Mouse (Mus musculus): ENCODE measurements around the gene Adgrf2.

Adgrf2 gene

DNA sequence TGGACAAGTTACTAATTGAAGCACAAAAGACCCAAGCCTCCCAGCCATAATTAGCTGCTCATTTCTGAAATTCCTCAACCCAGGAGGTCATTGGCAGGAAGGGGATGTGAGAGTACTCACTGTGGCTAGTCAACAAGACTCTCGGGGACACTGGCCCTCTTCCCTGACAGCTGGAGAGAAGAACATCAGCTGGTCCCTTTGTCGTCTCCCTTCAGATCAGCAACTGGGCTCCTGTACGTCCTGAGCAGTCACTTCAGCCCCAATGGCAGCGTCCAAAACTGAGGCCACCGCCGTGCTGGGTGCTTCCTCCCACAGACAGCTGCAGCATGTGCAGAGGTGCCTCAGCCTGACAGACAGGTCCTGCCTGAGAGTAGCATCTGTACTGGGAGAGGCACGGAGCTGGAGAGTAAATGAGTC is at the start of gene Adgrf2:
Gene Adgrf2, minus strand, starts transcription at position 379 of the 417 bp plus-strand sequence.
- no peak for DNase-seq (ENCODE audit: low spot score in 2 of 2)

DNA sequence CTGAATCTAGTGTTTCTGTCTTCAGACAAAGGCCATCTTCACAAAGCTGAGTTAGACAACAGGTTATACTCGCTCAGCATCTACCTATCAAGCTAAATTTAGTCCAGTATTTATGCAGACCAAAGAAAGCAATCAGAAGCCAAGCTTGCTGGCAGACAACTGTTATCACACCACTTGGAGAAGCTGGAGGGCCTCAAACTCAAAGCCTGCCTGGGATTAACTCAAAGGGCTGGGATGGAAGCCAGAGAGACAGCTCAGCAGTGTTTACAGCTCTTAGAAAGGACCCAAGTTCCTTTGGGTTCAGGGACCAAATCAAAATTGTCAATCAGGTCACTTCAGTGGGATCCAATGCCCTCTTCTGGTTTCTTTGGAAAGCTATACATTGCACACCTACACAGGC is 48.8 kb upstream of the Adgrf2 start:
- DNase-seq (ENCODE audit: low spot score in 2 of 2) = no peak

DNA sequence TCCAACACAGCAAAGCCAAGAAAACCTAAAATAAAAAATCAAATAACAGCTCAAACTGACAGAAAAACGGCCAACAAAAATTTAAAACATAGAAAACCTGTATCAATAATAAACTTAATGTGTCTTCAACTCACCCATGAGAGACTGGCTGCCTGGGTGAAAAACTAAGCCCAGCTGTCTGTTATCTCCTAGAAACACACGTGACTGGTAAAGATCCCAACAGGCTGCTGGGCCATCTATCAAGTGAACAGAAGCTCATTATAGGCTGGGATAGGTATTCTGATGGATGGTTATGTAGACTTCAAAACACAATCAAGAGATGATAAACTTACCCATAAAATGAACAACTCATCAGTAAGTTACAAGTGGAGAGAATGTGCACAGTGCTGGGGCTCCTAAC is 47.7 kb upstream of the Adgrf2 start:
- no peak for DNase-seq (ENCODE audit: low spot score in 2 of 2)

DNA sequence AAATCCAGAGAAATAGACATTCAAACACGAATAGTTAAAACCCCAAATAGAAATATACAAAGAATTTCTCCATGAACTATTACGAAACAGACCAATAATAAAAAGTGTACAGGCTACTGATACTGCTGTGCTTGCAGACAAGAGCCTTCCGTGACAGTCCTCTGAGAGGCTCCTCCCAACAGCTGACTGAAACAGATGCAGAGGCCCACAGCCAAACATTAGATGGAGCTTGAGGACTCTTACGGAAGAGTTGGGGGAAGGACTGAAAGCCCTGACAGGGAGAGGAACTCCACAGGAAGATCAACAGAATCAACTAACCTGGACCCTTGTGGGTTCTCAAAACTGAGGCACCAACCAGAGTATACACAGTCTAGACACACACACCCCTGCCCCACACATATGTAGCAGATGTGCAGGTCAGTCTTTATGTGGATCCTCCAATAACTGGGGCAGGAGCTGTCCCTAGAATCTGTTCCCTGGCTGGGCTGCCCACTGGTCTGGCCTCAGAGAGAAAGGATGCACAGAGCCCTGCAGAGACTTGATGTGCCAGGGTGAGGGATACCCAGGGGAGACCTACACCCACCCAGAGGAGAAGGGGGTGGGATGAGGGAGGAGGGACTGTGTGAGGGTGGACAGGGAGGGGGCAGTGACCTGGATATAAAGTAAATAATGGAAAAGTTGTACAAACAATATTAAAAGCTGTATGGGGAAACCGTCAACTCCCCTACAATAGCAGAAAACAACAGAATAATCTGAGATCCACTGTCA is 46.9 kb upstream of the Adgrf2 start:
- no peak for DNase-seq (ENCODE audit: low spot score in 2 of 2)

DNA sequence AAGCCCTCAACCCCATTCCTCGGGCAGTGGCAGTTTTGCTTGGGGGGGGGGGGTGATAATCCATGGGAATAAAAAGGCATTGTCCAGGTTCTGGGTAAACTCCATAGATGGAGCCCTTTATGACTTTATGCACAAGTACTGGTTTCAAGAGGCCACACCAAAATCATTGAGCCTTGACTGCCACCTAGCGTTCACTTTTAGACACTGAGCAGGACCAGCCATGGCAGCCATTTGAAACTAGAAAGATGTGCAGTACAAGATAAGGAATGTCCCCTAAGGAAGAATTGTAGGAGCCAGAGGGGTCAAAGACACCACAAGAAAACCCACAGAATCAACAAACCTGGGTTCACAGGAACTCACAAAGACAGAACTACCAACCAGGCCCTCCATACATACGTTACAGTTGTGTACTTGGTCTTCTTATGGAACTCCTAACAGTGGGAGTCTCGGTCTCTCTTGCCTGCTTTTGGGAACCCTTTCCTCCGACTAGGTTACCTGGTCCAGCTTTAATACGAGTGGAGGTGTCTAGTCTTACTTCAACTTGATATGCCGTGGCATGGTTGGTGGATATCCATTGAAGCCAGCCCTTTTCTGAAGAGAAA is 40.3 kb upstream of the Adgrf2 start:
- DNase-seq (ENCODE audit: low spot score in 2 of 2) = peak; percentile 75 to 80

DNA sequence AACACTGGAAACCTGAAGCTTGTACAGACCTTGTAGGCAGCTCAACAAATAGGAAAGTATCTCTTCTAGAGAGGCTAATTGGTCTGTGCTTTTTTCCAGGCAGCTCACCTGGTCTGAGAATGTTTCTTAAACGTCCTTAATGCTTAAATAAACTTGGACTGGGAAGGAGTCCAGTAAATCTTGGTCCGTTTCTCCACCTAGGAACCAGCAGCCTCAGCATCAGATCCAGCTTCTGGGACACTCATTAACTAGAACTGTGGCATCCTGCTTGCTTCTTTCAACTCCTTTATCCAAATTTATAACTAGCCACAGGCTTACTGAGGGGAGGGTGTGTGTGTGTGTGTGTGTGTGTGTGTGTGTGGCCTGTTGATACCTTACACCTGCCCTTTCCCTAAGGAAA is 11.8 kb upstream of the Adgrf2 start:
- no peak for DNase-seq (ENCODE audit: low spot score in 2 of 2)

DNA sequence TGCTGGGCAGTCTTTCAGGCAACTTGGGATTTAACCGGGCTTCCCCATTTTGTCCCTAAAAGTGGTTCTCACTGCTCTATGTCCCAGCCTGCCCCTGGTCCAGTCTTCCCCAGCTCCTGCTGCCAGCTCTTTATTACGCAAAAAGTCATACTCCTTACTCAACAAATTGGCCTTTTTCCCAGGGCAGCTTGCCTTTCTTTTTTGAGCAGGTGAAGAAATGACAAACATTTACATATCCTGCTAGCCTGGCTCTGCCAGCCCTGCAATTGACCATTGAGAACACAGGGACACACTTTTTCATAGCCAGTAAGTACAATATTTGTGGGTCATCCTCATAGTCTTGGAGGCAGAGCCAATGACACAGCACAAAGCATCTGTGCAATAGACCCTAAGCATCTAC is 10.2 kb upstream of the Adgrf2 start:
- no peak for DNase-seq (ENCODE audit: low spot score in 2 of 2)

DNA sequence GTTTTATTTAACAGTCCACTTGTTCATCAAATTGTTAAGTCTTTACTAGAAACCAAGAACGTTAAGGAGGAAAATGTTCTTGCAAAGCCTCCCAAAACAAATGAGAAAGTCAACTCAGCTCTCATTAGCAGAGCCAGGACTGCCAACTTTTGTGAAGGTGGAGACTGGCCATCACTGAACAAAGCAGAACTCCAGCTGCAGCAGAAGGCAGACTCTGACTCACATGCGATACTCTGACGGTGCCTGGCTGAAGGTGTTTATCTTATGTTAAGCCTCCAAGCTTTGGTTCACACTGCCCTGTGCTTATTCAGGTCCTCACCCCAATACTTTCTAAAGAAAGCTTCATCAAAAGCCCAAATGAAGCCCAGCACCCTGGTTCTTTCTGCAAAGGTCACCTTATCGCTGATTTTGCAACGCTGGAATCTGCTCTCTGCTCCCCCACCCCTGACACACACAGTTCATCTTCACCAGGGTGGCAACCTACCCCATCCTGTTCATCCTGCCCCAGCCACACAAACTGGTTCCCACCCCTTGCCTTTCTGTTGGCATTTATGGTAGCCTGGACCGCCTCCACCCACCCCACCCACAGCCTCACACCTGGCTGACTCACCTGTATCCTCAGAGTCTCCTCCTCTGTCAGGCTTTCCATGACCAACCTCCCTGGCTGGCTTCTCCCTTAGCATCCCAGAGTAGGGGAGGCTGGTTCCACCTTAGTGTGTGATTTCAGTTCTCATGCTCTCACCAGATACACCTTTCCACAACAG is 3.9 kb upstream of the Adgrf2 start:
- no peak for DNase-seq (ENCODE audit: low spot score in 2 of 2)

DNA sequence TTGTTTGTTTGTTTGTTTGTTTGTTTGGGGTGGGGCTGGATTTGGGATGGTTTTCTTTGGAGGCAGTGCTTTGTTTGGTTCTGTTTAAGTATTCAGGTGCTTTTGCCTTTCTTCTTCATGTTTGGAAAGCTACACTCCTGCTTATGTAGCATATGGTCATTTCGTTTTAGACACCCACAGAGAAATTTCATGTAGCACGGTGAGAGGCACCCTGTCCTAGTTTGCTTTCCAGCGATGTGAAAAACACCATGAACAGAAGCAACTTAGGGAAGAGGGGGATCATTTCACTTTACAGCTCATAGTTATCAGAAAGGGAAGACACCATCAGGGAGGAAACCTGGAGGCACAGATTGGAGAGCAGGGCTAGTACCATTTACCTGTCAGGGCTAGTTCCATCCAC is 844 bp upstream of the Adgrf2 start:
- DNase-seq (ENCODE audit: low spot score in 2 of 2) = no peak

DNA sequence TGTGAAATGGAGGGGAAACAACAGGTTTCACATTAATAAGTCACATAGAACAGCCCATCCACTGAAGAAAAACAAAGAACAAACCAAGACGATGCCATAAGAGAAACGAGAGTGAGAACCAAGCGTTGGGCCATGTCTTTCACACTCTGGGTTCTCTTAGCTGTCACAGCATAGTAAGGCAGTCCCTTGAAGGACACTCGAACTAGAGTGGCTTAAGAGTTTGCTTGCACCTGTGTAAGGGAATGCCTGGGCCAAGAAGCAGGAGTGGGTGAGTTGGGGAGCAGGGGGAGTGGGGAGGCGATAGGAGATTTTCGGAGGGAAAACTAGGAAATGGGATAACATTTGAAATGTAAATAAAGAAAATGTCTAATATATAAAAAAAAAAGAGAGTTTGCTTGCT is 3.2 kb downstream of the Adgrf2 start:
- no peak for DNase-seq (ENCODE audit: low spot score in 2 of 2)

DNA sequence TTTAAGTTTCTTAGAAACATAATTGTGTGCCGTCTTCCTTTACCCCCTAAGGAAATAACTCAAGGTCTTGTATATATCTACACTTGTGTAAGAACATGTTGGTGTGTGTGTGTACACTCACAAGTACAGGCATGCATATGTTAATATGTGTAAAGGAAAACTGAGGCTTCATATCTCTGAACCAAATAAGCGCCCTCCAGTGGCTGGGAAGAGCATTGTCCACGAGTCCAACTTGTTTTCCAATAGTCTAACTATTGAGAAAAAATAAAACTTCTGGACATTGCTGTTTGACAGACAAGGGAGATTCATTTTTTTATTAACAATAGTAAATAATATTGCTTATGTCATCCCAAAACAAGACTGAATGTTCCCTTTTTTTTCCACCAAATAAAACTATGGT is 24.8 kb downstream of the Adgrf2 start:
- DNase-seq (ENCODE audit: low spot score in 2 of 2) = no peak

DNA sequence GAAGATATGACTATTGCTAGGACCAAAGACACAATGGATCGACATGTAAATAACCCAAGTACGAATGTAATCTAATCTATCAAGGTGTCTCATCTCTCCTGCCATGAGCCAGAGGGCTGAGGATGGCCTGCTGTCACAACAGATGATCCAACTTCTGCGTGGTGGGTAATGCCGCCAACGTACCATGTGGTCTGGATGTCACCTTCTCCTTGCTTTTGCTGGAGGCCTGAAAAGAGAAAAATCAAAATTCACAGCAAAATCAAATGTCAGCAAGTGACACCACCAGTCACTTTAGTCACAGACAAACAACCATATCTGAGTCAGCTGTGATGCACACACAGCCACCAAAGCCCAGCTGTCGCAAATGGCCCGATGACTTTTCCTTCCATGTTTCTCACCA is 27.0 kb downstream of the Adgrf2 start:
- peak in 1 of 2 experiments; percentile 30 for DNase-seq (ENCODE audit: low spot score in 2 of 2)

DNA sequence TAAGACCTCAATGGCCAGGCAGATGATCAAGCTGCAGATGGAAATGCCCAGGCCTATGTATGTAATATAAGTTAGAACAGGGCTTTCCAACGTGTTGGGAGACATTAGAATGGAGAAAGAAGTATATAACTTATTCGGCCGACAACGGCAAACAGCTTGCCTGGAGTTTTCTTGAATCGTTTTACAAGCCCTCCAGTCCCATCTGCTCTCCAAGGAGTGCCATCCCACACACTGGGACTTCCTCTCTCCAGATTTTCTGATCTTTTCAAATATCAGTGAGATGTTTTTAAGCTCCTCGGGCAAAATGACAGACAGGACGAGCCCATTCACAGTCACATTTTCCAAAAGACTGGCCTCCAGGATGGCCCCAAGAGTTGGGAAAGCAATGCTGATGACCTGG is 31.3 kb downstream of the Adgrf2 start:
- peak; percentile 62 to 73 for DNase-seq (ENCODE audit: low spot score in 2 of 2)

DNA sequence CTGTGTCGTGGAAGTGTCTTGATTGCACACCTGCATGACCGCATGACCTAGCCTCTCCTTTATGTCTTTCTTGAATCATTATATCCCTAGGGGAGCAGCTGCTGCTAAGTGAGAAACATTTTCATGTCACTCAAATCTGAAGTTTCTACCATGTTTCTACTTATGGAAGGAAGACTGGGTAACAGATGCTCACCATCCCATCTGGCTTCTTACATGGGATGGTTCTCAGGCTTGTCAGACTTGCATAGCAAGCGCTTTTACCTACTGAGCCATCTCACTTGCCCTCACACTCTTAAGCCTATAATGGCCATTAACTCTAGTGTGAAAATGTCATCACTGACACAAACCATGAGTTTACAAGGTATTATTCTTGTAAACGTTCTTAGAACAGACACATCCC is 36.4 kb downstream of the Adgrf2 start:
- no peak for DNase-seq (ENCODE audit: low spot score in 2 of 2)

DNA sequence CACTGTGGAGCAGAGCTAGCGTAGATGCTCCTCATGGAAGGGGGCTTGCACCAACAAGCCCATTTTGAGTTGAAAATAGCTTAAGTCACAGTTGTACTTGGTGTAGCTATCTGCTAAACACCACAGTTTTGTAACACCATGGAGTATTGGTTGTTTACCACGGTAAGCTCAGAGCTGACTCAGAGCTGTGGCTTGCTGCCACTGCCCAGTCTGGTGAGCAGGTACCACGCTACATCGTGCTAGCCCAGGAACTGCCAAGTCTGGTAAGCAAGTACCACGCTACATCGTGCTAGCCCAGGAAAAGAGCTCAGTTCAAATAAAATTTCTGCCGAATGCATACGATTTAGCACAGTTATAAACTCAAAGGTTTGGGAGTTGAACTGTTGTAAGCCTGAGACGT is 39.8 kb downstream of the Adgrf2 start:
- DNase-seq (ENCODE audit: low spot score in 2 of 2) = no peak

DNA sequence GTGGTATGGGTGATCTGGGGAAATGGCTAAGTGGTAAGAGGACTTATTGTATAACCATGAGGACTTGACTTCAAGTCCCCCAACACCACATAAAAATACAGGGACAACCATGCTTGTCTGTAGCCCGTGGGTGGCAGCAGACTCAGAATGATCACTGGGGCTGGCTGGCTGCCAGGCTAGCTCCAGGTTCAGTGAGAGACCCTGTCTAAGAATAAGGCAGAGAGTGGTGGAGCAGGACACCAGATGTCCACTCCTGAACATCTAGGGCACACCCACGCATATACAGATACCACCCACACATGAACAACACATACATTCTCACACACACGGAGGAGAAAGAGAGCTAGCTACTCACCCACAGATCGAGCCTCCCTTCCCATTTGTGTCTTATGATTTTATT is 47.2 kb downstream of the Adgrf2 start:
- DNase-seq (ENCODE audit: low spot score in 2 of 2) = peak; percentile 37 to 51

DNA sequence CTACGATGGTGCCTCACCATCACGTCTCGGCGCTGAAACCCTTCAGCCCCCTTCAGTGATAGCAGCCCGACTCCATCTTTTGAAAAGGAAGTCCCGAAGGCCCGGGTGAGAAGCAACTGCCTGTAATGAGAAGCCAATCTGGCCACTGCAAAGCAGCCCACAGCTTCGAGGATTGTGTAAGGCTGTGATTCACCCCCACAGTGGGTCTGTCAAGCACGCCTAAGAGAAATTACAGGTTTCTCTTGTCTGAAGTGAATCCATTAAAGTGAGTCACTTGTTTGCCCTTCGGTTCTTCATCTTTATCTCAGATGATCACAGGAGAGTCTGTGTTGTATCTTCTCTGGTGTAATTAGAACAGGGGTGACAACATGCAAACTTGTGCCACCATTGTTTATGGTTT is 49.8 kb downstream of the Adgrf2 start, which contains the start of gene Adgrf4:
Gene Adgrf4, minus strand, starts transcription at position 149 of the 400 bp plus-strand sequence.
- DNase-seq (ENCODE audit: low spot score in 2 of 2) = no peak

DNA sequence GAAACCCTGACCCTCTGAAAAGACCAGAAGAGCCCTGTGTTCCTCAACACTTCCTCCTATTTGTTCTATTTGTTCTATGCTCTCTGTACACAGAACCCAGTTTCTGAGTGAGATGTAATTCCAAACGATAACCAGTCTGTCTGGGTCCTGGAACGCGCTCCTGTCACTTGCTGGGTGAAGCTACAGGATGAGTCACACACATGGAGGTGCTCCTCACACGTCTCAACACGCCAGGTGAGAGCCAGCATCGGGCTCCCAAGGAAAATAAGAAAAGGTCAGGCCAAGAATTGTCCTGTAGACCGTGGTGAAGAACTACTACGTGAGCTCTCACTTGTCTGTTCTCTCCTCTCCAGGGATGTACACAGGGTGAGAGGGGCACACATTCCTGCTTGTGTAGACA is 51.4 kb downstream of the Adgrf2 start:
- DNase-seq (ENCODE audit: low spot score in 2 of 2) = no peak

Measured in right cerebral cortex, postnatal 10 days (tissue).